Mouse (Mus musculus) urinary bladder, postnatal 10 days (tissue): Measurements from ENCODE around the gene Tmem210.

ENCODE experiments used
- DNase-seq: peaks from one replicate; pipeline ENCODE4 v3.0.0; 2022; ENCODE audit warnings: low spot score

The Tmem210 gene

GRCm38 (mm10) chr2:25297093-25297492 is 9.1 kb downstream of the Tmem210 start:
- no peak for DNase-seq

DNA sequence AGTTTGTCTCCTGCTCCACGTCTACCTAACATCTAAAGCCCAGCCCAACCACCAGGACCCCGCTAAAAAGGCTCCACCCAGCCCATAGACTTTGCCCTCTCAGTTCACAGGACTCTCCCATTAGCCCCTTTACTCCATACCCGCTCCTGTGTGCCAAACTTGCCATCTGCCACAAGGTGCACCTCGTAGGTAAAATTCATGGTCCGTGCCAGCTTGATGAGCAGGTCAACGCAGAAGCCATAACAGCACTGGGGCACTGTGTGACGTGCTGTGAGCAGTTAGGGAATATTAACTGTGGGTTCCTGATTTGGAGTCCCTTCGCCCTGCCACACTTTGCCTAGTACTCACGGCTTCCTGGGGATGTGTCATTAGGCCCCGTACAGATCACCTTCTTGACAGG is 10.1 kb downstream of the Tmem210 start:
- DNase-seq, result no peak

GRCm38 (mm10) chr2:25303452-25303851 is 15.5 kb downstream of the Tmem210 start:
- no peak for DNase-seq

- DNase-seq, result no peak
Observed at GRCm38 (mm10) chr2:25303931-25304656, 16.1 kb downstream of the Tmem210 start.

GRCm38 (mm10) chr2:25304657-25305541 is 17.0 kb downstream of the Tmem210 start:
- DNase-seq, result no peak

DNA sequence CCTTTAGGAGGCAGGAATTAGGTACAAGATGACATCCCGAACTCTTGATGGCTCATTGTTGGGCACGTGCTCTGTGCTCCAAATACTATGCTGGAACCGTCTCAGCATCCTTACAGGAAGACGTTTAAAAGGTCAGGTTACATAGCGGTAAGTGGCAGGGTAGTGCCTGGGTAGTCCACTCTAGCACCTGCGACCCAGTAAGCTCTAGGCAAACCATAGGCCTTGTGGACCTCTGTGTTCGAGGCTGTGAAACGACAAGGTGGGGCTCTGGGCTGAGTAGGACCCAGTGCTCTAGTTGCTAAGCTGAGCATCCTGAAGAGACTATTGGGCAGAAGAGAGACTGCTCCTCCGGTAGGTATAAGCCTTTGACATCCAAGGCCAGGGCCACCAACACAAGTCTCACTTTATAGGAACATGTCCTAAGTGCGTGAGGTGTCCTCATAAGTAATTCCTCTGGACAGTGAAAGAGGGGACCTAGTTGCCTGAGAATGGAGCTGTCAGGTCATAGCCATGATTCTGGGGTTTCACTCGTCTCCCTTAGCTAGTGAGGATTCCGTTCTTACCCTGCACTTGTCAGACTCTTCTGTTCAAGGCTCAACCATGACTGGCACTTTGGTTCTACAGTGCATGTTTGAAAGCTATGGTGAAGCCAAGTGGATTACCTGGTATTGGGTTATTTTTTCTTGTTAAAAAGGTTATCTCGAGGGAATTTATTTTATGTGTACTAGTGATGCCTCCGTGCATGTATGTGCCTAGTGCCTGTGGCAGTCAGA is 17.8 kb downstream of the Tmem210 start:
- no peak for DNase-seq

DNA sequence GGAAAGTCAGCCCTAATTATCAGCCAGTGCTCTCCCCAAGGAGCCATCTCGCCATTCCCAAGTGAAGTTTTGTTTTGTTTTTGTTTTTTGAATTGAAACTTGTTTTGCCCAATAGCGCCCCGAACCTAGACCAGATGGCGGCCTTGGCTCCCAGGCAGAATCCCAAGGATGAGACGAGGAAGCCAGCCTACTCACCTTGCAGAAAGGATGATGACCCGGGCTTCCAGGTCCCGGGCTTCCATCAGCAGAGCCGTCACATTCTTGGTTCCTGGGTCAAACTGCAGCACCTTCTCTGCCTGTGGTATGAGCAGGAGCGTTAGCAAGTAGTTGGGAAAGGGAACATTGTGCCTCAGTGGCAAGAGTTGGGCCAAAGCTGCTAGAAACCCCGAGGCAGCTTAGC is 22.2 kb downstream of the Tmem210 start:
- DNase-seq, result no peak

- no peak for DNase-seq
Observed at GRCm38 (mm10) chr2:25310969-25311368, 23.0 kb downstream of the Tmem210 start.

DNA sequence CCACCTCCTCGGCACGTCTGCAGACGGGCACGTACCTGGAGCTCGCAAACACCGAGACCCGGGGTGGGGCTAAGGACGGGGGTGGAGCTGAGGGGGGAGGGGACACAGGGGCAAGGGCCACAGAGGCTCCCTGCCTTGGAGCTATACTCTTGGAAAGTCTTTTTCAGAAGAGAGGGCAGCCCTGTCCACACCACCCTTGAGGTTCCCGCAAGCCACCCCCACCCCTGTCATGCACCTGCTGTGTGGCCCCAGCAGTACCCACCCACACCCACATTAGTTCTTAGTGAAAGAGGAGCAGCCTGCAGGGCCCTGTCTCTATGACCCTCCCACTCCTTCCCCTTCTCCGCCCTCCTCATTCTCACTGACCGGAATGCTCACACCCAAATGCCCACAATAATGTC is 23.5 kb downstream of the Tmem210 start:
- no peak for DNase-seq

GRCm38 (mm10) chr2:25318119-25318966 is 30.4 kb downstream of the Tmem210 start:
- DNase-seq, result no peak

DNA sequence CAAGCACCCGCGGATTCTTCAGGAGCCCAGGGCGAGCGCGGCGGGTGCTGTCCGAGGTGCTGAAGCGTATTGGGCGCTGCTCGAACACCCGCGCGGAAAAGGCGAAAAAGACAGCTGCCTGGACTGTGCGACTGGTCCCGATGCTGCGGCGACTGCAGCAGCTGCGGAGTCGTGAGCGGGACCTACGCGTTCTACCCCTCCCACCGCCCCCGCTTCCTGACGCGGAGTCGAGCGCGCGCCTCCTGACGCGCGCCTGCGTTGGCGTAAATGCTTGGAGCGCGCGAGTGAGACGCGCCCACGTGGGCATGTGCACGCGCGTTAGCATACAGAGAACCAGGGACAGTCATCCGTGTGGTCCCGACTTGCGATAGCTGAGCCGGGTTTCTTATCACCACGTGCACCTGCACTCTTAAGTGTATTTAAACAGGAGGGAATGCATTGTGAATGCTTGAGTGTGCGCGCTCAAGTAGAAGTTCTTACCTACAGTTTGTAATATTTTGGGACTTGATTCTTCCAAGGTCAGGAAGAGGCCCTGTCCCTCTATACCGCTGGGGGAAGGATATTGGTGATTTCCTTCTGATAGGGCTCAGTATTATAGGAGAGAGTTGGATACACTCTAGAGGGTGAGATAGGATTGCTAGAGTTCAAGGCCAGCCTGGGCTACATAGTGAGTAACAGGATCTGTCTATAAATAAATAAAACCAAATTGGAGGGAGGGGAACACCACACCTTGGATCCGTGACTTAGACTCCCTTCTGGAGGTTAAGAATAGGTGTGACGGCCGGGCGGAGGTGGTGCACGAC is 31.2 kb downstream of the Tmem210 start, which contains the start of gene Grin1:
Gene Grin1, minus strand, starts transcription at position 217 of the 803 bp plus-strand sequence.
- no peak for DNase-seq

GRCm38 (mm10) chr2:25320084-25320483 is 32.1 kb downstream of the Tmem210 start:
- DNase-seq, result no peak

GRCm38 (mm10) chr2:25326036-25326435 is 38.1 kb downstream of the Tmem210 start:
- no peak for DNase-seq

DNA sequence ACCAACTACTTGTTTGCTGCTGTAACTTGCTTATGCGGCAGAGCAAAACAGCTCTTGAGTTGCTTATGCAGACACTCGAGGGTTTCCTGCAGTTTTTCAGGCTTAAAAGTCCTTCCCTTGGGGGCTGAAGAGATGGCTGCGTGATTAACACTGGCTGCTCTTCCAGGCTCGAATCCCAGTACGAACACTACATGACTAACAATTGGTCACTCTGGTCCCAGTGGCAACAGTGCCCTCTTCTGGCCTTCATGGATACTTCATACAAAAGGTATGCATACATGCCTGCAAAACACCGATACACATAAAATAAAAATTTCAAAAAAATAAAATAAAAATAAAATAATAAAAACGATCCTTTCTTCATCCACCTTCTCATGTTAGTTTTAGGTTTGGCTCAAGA is 40.5 kb downstream of the Tmem210 start:
- no peak for DNase-seq

- DNase-seq, result no peak
Observed at GRCm38 (mm10) chr2:25331470-25331869, 43.5 kb downstream of the Tmem210 start.

DNA sequence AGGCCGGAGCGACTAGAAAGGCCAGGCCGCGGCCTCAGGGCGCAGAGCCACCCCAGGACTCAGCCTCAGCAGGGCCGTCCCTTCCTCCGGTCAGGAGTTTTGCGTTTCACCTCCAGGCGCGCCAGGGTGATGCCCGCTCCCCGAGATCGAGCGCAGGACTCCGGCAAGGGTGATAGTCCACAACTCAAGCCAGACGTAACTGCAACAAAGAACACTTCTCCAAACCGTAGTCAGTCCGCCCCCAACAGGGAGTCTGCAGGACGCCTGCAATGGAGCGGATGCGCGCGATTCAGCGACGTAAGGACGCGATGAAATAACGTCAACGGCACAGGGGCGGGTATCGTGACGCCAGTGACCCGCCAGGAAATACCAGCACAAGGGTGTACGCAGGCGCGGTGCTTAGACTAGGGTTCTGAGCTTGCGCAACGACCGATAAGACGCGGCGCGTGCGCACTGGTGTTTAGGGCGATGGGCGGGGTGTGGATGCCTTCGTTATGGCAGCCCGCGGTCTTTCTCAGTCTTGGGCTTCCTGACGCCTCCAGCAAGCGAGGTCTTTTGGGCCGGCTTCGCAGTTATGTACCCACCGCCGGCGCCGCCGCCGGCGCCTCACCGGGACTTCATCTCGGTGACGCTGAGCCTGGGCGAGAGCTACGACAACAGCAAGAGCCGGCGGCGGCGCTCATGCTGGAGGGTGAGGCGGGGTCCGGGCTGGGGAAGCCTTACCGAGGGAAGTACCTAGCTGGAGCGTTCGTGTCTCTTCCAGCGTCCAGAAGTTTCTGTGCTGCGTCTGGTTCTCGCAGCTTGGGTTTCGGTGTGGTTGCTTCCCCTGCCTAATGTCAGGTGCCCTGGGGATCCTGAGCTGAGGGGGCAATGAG is 44.6 kb downstream of the Tmem210 start, which contains the start of gene Man1b1:
Gene Man1b1, plus strand, starts transcription at position 53 of the 875 bp plus-strand sequence.
- DNase-seq, result peak; percentile 97

DNA sequence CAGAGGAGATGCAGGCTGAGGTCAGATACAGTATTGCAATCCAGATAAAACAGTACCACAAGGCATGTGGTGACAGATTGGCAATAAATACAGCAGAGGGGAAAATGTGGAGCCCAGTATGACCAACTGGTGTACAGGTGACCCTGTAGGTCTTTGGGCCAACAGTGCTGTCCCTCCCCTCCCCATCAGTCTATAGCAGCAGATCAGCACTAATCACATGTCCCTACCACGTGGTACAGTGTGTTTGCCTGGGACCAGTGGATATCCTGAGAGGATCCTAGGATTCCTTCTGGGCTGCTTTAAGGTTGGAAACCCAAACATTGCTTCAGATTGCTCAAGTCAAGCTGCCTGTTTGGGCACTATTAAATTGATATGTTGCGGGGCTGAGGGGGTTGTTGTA is 45.6 kb downstream of the Tmem210 start:
- DNase-seq, result no peak

DNA sequence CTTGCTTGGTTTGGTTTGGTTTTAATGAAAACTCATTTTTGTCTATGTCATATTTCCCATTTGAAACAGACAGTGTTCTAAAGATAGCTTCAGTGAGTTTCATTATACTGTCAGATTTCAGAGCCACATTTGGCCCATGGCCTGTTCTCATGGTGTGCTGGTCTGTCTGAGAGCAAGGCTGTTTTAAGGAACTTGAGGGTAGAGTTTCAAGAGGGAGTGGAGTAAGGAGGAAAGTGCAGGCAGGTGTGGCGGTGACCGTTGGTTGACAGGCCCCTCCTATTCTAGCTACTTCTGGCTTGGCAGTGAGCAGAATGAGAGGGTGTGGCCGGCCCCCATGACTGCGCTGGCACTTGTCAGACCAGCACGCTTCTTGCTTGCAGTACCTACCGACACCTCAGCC is 50.4 kb downstream of the Tmem210 start:
- DNase-seq, result no peak
